Mouse (Mus musculus): ENCODE results near the gene Nfia. TPM values are rescaled to one million over a fixed set of nuclear protein-coding genes. Genes with fewer than 3 reads are reported as not detected.

Nfia gene
- total RNA-seq, 2 experiments from 2014 or later, result 109 to 132 TPM

DNA sequence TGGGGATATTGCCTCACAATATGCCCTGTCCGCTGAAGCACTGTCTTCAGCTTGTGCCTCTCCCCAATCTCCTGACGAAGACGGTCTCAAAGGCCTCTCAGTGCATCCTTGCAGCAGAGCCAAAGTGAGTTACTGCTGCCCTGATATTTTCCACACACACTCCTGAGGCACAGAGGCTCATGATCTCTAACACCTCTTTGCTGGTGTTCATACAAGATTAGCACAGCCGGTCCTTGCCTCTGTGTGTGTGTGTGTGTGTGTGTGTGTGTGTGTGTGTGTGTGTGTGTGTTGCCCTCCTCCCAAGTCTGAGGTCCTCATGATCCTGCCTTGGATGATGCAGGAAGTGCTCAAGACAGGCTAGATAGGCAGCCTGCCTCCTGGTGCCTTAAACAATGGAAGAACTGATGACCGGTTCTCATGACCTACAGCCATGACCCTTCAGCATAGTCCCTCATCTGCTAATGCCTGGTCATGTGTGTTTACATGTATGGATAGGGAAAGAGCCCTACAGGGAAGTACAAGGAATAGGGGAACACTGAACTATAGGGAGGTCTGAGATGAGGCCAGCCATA lies 319.5 kb downstream of the Nfia start:
- DNase-seq (ENCODE audit: low spot score in 2 of 2), result no peak

DNA sequence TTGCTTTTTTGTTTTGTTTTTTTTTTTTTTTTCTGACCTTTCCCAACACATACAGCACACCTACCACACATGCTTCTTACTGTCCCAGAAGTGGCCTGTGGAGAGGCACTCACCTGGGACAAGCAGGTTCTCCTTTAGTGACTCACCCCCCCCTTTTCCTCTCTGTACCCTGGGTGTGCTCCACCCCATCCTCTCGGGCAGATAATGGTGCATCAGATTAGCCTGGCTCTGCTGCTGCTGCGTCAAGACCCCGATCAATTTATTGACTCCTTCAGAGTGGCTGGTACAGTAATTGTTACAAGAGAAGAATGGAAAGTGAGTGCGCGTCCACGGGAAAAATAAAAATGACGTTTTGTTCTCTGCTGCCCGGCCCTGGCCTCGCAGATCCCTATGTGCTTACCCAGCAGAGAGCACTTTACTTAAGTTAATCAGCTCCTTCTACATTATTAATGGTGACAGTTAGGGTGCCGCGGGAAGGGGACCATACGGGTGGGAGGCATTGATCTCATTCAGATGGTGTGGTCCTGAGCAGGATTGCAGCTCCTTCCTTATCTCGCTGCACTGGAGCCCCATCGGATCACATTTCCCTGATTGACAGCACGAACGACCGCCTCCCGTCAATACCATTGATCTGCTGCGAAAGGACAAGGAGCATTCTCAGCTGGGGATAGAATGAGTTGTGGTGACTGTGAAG lies 321.7 kb downstream of the Nfia start:
- DNase-seq (ENCODE audit: low spot score in 2 of 2), result no peak

DNA sequence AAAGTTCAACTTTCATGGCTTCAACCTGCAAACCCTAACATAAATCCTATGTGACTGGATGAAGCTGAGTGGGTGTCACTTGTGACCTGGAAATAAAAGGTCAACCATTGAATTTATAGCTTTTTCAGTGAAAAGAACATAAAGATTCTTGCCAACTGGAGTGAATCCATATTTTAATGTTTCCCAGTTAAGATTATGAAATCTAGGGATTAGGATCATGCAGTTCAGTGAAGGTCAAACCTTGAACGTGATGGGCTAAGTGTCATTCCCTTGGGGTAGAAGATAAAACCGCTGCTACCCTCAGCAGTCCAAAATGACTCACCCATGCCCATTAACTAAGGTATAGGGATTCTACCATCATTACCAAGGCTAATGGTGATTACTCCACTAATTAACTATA lies 322.5 kb downstream of the Nfia start:
- no peak for DNase-seq (ENCODE audit: low spot score in 2 of 2)

DNA sequence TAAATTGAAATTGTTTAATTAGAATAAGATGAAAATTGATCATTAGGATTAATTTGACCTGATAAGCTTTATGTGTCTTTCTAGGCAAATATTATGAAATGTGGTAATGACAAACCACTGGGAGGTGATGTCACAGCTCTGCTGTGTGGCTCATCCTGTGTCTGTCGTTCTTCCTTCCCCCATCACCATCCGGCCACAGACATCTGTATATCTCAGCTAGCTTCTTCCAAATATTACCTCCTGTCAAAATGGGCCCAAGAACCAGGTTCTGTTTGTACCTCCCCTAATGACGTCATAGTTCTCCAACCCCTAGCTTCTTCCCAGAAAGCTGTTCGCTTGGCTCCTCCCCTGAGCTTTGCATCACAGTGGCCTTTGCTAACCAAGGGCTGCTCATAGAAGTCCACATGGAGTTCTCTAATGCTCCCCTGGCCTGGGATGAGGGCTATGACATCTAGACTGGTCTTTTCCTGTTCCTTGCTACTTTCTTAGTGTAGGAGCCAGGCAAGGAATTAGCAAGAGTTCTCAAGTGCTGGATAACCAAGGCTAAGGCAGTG lies 324.6 kb downstream of the Nfia start:
- DNase-seq (ENCODE audit: low spot score in 2 of 2), result no peak

DNA sequence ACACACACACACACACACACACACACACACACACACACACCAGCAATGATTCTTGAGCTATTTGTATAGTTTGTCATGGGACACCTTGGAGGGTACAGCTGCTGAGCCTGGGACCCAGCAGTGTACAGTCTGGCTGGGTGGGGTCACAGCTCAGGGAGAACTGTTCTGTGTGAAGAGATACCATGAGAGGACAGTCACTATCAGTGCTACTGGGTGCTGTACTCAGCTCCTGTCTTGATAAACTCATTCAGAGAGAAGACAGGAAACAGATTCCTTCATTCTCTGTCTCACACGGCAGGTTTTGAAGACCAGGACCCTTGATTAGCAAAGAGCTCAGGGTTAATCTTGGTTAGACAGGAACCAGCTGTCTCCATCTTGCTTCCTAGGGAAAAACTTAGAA lies 326.1 kb downstream of the Nfia start:
- no peak for DNase-seq (ENCODE audit: low spot score in 2 of 2)

DNA sequence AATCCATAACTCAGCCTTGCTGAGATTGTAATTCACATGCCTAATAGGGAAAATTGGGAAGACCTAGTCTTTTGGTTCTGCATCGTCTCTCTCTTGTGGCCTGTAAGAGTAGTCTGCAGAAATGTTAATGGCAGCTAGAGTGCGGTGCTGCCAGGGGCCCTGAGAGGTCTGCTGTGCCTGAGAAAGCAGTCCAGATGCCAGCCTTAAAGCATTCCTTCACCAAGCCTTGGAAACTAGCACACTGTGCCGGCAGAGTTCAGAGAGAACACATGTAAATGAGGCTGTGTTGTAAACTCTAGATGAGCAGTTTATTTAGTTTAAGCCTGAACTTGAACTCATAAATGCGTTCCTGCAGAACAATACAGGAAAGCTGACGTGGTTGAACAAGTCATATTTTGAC lies 326.9 kb downstream of the Nfia start:
- no peak for DNase-seq (ENCODE audit: low spot score in 2 of 2)

DNA sequence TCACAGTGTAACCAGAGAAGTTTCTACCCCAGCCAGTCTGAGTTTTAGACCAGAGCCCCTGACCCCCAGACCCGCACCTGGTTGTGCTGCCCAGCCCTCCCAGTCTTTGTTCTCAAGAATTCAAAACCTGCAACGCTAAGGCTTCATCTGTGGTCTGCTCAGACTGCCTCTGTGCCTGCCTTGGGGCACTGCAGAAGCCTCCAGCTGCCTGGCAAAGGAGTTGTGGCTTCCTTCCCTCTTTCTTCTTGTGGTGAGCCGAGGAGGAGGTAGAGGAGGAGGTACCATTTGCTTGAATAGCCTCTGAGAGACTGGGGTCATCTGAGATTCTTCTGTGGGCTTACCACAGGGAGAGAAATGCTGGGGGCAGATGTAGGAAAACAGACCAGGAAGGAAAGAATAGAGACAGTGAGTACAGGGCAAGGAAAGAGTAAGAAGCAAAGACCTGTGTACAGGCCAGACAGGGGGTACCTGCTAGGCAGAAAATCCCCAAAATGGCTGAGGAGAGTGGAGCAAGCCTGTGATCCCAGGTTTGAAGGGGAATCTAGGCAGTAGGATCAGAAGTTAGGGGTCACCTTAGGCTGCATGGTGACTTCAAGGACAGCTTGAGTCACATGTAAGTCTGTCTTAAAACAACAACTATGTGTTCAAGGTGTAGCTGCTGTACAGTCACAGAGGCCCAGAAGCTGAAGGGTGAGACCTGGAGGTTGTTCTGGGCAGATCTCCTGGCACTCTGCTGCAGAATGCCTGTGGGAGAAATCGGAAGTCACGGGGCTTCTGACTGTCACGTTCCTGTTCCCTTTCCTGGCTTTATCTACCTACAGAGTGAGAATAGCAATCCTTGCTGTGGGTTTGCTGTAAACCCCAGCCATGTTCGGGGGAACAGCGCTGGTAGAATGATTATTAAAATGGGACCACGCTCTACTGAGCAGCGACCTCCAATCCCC lies 328.9 kb downstream of the Nfia start:
- no peak for DNase-seq (ENCODE audit: low spot score in 2 of 2)

DNA sequence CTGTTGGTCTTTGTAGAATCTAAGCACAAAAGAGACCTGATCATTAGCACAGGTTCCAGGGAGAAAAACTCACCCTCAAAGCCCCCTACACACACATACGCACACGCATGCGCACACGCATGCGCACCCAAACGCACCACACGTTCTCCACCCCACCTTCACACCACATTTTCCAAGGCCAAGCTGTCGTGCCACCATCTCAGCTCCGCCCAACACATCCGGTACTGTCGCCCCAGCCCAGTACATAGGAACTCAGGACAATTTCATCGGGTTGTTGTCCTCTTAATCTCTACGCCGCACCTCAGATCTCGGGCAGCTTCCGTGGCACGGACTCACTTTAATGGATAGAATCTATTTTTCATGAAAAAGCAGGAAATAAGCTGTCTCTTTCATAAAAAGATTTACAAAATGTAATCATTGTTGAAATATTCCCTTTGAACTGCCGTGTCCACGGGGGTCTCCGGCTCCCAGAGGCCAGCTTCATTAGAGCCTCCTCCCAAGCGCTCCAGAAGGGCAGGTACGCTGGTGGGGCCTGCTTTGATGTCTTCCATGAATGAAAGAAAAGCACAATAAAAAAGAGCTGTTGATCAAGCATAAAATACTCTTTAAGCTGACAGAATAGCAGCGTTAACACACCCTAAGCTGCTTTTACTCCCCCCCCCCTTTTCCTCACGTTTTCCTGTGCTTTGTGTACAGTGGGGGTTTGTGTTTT lies 330.2 kb downstream of the Nfia start:
- DNase-seq (ENCODE audit: low spot score in 2 of 2), result no peak

DNA sequence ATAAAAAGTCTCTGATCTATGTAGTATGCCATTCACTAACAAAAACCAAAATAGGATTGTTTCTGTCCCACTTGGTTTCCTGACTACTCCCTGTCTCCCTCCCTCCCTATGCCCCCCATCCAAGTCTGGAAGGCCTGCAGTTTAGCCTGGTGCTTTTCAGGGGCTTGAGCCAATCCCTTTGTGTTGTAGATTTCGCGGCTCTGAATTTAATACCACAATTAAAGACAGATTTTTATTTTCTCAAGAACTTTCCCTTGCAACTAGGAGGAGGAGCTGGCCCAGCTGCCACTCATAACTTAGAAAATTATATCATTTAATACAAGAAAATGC lies 330.8 kb downstream of the Nfia start:
- DNase-seq (ENCODE audit: low spot score in 2 of 2), result no peak

DNA sequence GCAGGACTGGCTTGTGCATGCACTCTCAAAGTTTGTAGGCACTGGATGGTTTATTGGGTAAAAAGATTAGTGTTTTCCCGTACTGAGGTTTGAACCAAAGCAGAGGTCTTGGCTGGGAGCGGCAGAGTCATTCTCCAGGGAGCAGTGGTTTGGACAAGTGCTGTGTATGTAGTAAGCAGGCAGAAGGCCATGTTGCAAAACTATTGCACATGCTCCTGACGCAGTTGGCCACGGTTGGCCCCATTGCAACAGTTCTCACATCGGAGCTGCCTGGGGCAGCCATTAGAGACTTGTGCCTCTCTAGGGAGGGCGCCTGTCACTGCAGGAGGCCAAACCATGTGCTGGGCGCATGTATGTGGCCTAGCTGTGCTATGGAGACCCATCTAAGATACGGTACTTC lies 331.6 kb downstream of the Nfia start:
- peak in 1 of 2 experiments; percentile 37 for DNase-seq (ENCODE audit: low spot score in 2 of 2)

DNA sequence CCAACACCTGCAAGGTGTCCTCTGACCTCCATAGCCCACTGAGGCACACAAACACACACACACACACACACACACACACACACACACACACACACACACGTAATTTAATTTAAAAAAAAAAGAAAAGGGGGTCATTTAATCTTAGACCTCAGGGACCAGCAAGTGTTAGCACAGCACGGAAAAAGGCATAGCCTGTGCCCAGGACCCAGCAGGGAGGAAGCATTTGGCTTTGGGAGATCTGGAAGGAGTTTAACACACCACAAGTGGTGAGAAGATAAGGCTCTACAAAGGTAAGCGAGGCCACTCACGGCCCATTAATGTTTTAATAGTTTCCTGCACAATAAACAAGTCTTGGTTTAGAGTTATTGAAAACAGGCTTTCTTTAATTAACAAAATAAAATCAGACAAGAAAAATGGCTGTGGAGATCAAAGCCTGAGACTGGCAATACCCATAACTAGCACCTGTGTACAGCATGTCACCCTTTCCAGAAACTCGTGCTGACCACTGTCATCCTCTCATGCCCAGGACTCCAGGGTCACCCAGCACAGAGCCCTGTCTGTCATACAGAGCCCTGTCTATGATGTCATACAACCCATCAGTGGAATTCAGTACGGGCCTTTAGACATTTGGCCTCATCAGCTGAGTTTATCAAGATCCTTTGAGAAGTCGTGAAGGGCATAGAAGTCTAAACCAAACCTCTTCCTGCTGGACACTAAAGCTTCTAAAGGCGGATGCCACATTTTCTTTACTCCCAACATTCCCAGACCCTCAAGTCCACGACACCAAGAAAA lies 332.6 kb downstream of the Nfia start:
- DNase-seq (ENCODE audit: low spot score in 2 of 2), result no peak

DNA sequence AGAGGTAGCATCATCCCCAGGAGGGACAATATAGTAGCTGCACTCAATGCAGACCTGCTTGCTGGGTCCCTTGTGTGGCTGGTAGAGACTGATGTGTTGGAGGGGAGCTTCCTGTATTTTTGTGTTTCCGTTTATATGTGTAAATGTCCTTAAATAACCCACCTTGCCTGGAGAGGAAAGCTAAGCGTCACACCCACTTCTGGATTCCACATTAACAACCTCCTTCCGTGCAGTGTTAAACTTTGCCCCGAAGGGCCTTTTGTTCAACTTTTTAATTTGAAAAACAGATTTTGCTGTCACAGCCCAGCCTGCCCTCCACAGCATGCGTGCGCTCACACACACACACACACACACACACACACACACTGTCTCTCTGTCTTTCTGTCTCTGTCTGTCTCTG lies 333.4 kb downstream of the Nfia start:
- no peak for DNase-seq (ENCODE audit: low spot score in 2 of 2)

DNA sequence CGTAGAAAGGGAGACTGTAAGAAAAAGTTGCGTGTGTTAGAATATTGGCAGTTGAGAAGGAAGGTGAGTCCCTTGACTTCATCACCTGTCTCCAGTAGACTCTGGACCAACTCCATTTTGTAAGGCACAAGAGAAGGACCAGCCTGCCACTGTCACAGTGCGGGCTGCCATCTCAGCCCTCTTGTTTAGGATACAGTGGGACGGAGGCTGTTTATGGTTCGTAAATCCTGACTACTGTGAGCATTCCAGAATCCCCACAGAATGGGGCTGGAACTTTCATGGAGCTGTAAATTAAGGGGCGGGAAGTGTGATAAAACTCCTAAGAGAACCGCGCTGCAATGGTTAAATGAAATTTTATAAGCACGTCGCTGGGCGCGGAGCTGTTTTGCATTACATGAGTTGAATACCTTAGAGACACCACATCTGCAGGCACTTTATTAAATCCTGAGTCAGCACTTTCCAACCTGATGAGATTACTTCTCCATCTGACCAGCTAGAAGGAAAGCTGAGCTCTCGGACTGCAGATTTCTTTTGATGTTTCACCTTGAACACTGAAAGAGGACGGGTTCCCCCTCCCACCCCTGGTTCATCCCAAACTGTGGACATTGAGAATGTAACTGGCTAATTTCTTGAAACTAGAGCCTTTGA lies 334.0 kb downstream of the Nfia start:
- DNase-seq (ENCODE audit: low spot score in 2 of 2), result no peak

DNA sequence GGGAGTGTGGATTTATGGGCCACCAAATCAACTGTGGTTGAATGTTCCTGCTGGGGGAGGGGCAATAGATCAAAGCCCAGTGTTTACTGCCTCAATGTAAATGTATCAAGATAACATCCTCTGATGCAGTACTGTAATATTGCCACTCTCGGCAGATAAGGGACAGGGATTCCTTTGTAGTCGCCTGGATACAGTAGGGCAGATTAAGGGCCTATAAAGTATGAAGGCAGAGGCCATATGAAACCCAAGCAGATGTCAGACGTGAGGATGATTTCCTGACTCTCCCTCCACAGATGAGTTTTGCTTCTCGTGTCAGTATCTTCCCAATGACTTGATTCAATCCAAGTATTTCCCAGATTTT lies 334.5 kb downstream of the Nfia start:
- no peak for DNase-seq (ENCODE audit: low spot score in 2 of 2)

DNA sequence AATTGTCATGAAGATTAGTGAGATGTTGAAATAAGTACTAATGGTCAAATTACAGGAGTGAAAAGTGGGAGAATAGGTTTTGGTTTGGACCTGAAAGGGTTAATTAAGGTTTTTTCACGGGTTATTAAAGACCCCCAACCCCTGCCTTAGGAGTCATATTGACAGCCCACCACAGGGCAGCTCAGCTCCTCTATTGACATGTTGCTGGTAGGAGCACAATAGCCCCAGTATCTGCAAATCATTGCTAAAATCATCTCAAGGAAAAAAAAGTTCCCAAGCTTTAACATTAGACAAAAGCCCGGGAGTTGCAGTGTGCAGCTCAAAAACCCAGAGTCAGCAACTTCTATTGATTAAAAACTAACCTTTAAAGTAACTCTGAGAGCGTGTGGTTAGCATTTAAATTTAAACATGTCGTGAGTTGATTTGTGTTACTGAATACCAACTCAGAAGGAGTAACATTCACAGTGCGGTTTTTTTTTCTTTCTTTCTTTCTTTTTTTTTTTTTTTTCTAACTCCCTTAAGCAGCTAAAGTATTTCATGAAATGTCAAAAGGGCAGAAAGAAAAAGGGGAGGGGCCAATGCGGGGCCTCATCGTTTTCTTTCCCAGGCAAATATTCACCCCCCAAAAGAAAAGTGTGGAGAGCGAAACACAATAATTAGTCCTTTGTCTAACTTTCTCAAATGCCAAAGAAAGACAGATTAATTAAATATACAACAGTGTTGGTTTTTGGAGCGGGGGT lies 335.6 kb downstream of the Nfia start:
- no peak for DNase-seq (ENCODE audit: low spot score in 2 of 2)

DNA sequence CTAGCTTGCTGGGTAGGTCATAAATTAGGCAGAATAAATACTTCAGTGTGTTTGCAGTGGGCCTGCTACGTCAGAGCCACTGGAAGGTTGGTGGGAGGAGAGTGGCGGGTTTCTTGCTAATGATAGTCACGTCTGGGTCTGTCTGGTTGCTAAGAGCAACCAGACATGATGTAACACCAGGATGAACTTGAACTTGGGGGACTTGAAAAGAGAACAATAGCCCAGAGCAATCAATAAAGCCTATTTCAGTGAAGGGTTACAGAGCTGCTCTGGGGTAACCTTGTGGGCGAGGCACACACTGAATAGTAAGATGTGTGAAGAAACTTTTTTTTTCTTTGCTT lies 336.1 kb downstream of the Nfia start:
- DNase-seq (ENCODE audit: low spot score in 2 of 2), result no peak

DNA sequence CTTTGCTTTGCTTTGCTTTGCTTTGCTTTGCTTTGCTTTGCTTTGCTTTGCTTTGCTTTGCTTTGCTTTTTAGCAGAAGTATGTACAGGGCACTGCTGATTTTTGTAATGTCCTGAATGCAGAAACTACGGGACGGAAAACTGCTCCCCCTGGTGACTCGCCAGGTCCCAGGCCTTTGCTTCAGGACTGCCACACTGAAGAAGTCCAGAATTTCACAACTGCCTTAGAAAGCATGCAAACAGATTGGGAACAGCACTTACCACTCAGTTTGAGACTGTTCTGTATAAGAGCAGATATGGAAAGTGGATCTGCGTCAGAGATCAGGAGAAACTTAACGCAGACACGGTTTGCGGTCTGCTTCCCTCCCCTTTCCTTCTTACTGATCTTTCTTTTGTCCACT lies 336.5 kb downstream of the Nfia start:
- DNase-seq (ENCODE audit: low spot score in 2 of 2), result peak; percentile 63 to 68

DNA sequence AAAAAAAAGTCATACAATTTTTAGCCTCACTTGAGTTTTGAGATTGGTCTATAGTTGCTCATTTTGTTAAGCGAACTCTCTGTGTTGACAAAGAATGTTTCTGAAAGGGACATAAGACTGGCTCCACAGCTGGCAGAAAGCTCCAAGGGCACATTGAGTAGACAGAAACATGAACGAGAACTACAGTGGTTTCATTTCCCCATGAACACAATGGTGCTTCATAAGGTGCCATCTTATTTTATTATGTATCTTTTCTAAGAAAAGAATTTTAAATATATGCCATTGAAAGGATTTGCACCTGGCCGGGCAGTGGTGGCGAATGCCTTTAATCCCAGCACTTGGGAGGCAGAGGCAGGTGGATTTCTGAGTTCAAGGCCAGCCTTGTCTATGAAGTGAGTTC lies 337.4 kb downstream of the Nfia start:
- DNase-seq (ENCODE audit: low spot score in 2 of 2), result no peak

DNA sequence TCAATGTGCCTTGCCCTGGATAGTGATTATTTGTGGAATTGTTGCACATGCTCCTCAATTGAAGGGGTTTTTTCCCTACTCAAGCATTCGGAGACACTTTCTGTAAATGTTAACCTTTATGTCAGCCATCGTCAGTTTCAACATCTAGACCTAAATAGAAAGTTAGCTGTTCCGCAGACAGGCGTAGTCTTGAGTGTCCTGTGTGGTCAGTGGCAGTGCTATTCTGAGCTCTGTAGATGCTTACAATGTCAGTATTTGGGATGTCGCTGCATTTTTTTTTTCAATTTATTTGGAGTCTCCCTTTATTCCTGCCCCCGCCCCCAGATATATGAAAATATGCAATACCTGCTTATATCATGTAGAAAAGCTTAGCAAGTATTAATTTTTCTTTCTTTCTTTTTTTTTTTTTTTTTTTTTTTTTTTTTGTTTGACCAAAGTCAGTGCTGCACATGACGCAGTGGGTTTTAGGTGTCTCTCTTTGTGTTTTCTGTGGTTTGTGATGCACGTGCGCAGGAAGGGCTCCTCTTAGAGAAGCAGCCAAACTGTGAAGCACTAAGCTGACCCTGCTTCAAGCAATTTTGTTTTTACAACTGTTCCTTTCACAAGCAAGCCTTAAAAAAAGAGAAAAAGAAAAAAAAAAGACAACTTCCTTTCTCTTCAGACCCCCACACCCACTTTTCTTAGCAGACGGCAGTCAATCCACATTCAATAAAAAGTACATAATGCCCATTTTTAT lies 340.9 kb downstream of the Nfia start:
- DNase-seq (ENCODE audit: low spot score in 2 of 2), result no peak
